In the genomic region with DNA sequence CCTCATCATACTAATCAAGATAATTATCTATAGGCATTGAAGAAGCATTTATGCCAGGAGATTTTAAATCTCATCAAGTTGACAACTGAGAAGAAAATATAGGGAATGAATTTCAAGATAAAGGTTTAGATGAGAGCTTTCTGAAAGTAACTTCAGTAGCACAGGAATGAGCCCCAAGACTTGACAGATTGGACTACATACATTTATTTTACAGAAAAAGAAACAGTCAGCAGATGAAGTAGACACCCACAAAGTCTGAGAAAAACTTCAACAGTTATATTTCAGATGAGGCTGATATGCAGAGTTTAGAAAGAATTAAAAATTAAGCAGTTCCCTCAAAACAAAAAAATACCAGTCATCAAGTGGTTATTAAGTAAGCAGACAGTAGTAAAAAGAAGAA, we compare ENCODE assay signal across 30 mouse cellular contexts.
"Had no signal": no experiment of that assay in that cellular context is flagged by ENCODE, and none has a peak within 500 bp of the region (broad histone marks: within the 10 kb centered on the region; RNA-seq: fewer than 3 reads in every experiment).

No protein-coding gene starts in this region.

- H3K27ac ChIP-seq: limb, embryonic 10.5 days; limb, embryonic 12.5 days; limb, embryonic 13.5 days; limb, embryonic 15.5 days; liver, embryonic 12.5 days; liver, embryonic 13.5 days; liver, embryonic 14.5 days; liver, embryonic 15.5 days; lung, embryonic 15.5 days; macrophage; midbrain, embryonic 10.5 days; midbrain, embryonic 12.5 days; midbrain, embryonic 13.5 days; midbrain, embryonic 15.5 days; neural tube, embryonic 12.5 days had no signal

- ATAC-seq: liver, embryonic 12.5 days; liver, postnatal 0 days; lung, postnatal 0 days; midbrain, embryonic 13.5 days; midbrain, embryonic 15.5 days; midbrain, embryonic 16.5 days had no signal

- H3K4me3 ChIP-seq: limb, embryonic 10.5 days; limb, embryonic 12.5 days; limb, embryonic 13.5 days; limb, embryonic 15.5 days; liver, embryonic 12.5 days; liver, embryonic 13.5 days; liver, embryonic 15.5 days; lung, embryonic 15.5 days; megakaryocyte, embryonic 14.5 days; midbrain, embryonic 10.5 days; midbrain, embryonic 12.5 days; midbrain, embryonic 13.5 days; midbrain, embryonic 15.5 days; myocyte; neural tube, embryonic 12.5 days had no signal

- DNase-seq: left cerebral cortex, postnatal 4 days; liver; liver, embryonic 13.5 days; liver, postnatal 0 days; lung, adult 18-20 months; lung, adult 2 months; lung, embryonic 14.5 days; lung, postnatal 10 days; lung, postnatal 14 days; lung, postnatal 36 days; lung, postnatal 4 days; midbrain, embryonic 14.5 days had no signal
